Mouse (Mus musculus) brain, embryonic 18.5 days (tissue): Measurements from ENCODE around the gene Pan3.

ENCODE experiments used
- DNase-seq: peaks from one replicate; pipeline ENCODE4 v3.0.0-alpha.2; 2012; ENCODE audit warnings: low read depth, low spot score

Gene Pan3

GRCm38 (mm10) chr5:147484142-147484541, 54.2 kb downstream of the Pan3 start:
- no peak for DNase-seq

GRCm38 (mm10) chr5:147489226-147489625, 59.3 kb downstream of the Pan3 start:
- DNase-seq, result no peak

GRCm38 (mm10) chr5:147490907-147491306, 60.9 kb downstream of the Pan3 start:
- no peak for DNase-seq

GRCm38 (mm10) chr5:147492511-147492910, 62.5 kb downstream of the Pan3 start:
- no peak for DNase-seq

- no peak for DNase-seq
Observed at GRCm38 (mm10) chr5:147493205-147493604, 63.2 kb downstream of the Pan3 start.

- DNase-seq, result no peak
Observed at GRCm38 (mm10) chr5:147493685-147494084, 63.7 kb downstream of the Pan3 start.

- no peak for DNase-seq
Observed at GRCm38 (mm10) chr5:147494388-147494787, 64.4 kb downstream of the Pan3 start.

- no peak for DNase-seq
Observed at GRCm38 (mm10) chr5:147494791-147495376, 64.9 kb downstream of the Pan3 start.

- no peak for DNase-seq
Observed at GRCm38 (mm10) chr5:147495961-147496360, 66.0 kb downstream of the Pan3 start.

- no peak for DNase-seq
Observed at GRCm38 (mm10) chr5:147496921-147497320, 67.0 kb downstream of the Pan3 start.

- DNase-seq, result no peak
Observed at GRCm38 (mm10) chr5:147497714-147498113, 67.8 kb downstream of the Pan3 start.

GRCm38 (mm10) chr5:147501456-147501998, 71.6 kb downstream of the Pan3 start:
- DNase-seq, result no peak

GRCm38 (mm10) chr5:147502921-147503320, 73.0 kb downstream of the Pan3 start:
- no peak for DNase-seq

- no peak for DNase-seq
Observed at GRCm38 (mm10) chr5:147511350-147511749, 81.4 kb downstream of the Pan3 start.

GRCm38 (mm10) chr5:147527006-147527405, 97.0 kb downstream of the Pan3 start:
- no peak for DNase-seq

GRCm38 (mm10) chr5:147527788-147528187, 97.8 kb downstream of the Pan3 start:
- no peak for DNase-seq

- no peak for DNase-seq
Observed at GRCm38 (mm10) chr5:147532031-147532430, 102.1 kb downstream of the Pan3 start.

- DNase-seq, result no peak
Observed at GRCm38 (mm10) chr5:147539409-147539808, 109.4 kb downstream of the Pan3 start.

- no peak for DNase-seq
Observed at GRCm38 (mm10) chr5:147539815-147540214, 109.9 kb downstream of the Pan3 start.

- DNase-seq, result no peak
Observed at GRCm38 (mm10) chr5:147542291-147542690, 112.3 kb downstream of the Pan3 start.

GRCm38 (mm10) chr5:147545731-147546241, 115.8 kb downstream of the Pan3 start:
- no peak for DNase-seq

- no peak for DNase-seq
Observed at GRCm38 (mm10) chr5:147549016-147549755, 119.2 kb downstream of the Pan3 start.
